10 mouse cellular contexts compared by ENCODE assay signal in the genomic region with DNA sequence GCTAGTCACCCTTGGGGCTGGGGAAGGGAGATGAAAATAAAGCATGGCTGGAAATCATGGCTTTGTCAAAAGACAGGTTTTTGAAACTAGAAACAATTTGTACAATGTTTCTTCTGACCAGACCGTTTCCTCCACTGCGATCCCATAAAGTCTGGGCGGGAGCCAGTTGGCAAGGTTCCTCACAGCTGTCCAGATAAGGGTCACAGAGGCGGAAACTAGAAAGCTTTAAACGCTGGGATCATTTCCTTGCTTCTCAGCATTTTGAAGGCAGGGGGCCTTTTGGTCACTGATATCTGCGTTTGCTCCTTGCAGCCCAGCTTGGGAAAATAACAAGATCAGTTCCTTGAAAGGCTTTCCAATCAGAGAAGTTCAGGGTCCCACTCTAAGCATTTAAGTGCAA.
DNase-seq lines count a peak whose midpoint lies in the region; ATAC-seq lines count a peak whose summit lies in the region.
"Had no signal": no experiment of that assay in that cellular context is flagged by ENCODE, and none has a peak within 500 bp of the region (broad histone marks: within the 10 kb centered on the region; RNA-seq: fewer than 3 reads in every experiment).

No protein-coding gene starts in this region.

- H3K9me3 ChIP-seq in hindbrain, embryonic 10.5 days = no peaks in the 10 kb centered on the region
- no peaks in the 10 kb centered on the region for H3K9me3 ChIP-seq in hindbrain, embryonic 16.5 days (ENCODE audit: control insufficient read depth, low read length)
- H3K9me3 ChIP-seq in forebrain, embryonic 16.5 days (ENCODE audit: control insufficient read depth, low read length) = no peaks in the 10 kb centered on the region
- H3K9me3 ChIP-seq: midbrain, embryonic 12.5 days had no signal

- H3K9ac ChIP-seq in hindbrain, embryonic 16.5 days (ENCODE audit: low read depth, low read length) = no peak overlapping the region
- no peak overlapping the region for H3K9ac ChIP-seq in forebrain, embryonic 16.5 days (replicated peaks; ENCODE audit: low read depth, low read length)
- H3K9ac ChIP-seq: midbrain, embryonic 12.5 days had no signal

- peak; percentile 14 for DNase-seq in hindbrain, embryonic 10.5 days (ENCODE audit: low spot score)
- peak; percentile 94 for DNase-seq in adrenal gland, postnatal 10 days
- DNase-seq in gastrocnemius, postnatal 4 days (ENCODE audit: low spot score in 2 of 2) = peak; percentile 87 to 93
- peak; percentile 86 for DNase-seq in kidney, adult 18-20 months
- DNase-seq in lung, postnatal 14 days = peak; percentile 92
- peak; percentile 79 for DNase-seq in urinary bladder, postnatal 25 days (ENCODE audit: low spot score)

- no peak for ATAC-seq in hindbrain, embryonic 16.5 days
- no peak for ATAC-seq in forebrain, embryonic 16.5 days

- no peak overlapping the region for H3K4me3 ChIP-seq in hindbrain, embryonic 10.5 days
- H3K4me3 ChIP-seq in hindbrain, embryonic 16.5 days (ENCODE audit: low read length) = no peak overlapping the region
- H3K4me3 ChIP-seq in forebrain, embryonic 16.5 days (replicated peaks; ENCODE audit: low read length) = no peak overlapping the region
- H3K4me3 ChIP-seq: midbrain, embryonic 12.5 days had no signal

- no peaks in the 10 kb centered on the region for H3K36me3 ChIP-seq in hindbrain, embryonic 10.5 days
- no peaks in the 10 kb centered on the region for H3K36me3 ChIP-seq in hindbrain, embryonic 16.5 days (ENCODE audit: control insufficient read depth, insufficient read depth, low read length)
- no peaks in the 10 kb centered on the region for H3K36me3 ChIP-seq in forebrain, embryonic 16.5 days (ENCODE audit: control insufficient read depth, insufficient read depth)
- H3K36me3 ChIP-seq: midbrain, embryonic 12.5 days had no signal

- no peak overlapping the region for H3K27ac ChIP-seq in hindbrain, embryonic 10.5 days
- no peak overlapping the region for H3K27ac ChIP-seq in hindbrain, embryonic 16.5 days (ENCODE audit: low read depth, low read length)
- no peak overlapping the region for H3K27ac ChIP-seq in forebrain, embryonic 16.5 days (ENCODE audit: low read length)
- H3K27ac ChIP-seq: midbrain, embryonic 12.5 days had no signal

- 55% methylated on average over 6 of the region's 6 CpGs for whole genome bisulfite sequencing in hindbrain, embryonic 10.5 days
- WGBS in hindbrain, embryonic 16.5 days = 29% methylated on average over 6 of the region's 6 CpGs
- 23% methylated on average over 6 of the region's 6 CpGs for WGBS in forebrain, embryonic 16.5 days

- H3K27me3 ChIP-seq in hindbrain, embryonic 10.5 days (ENCODE audit: insufficient read depth, poor library complexity, severe bottlenecking) = no peaks in the 10 kb centered on the region
- H3K27me3 ChIP-seq in hindbrain, embryonic 16.5 days (replicated peaks; ENCODE audit: control insufficient read depth, insufficient read depth, low read length) = no peaks in the 10 kb centered on the region
- no peaks in the 10 kb centered on the region for H3K27me3 ChIP-seq in forebrain, embryonic 16.5 days (replicated peaks; ENCODE audit: control insufficient read depth, insufficient read depth, low read length)
- H3K27me3 ChIP-seq: CH12.LX; midbrain, embryonic 12.5 days had no signal

- H3K4me2 ChIP-seq in hindbrain, embryonic 16.5 days (ENCODE audit: low read length) = no peak overlapping the region
- H3K4me2 ChIP-seq in forebrain, embryonic 16.5 days (ENCODE audit: low read length) = no peak overlapping the region
- H3K4me2 ChIP-seq: midbrain, embryonic 12.5 days had no signal

- H3K4me1 ChIP-seq in hindbrain, embryonic 10.5 days (replicated peaks) = 0 out of 2 replicates have a peak, but pooled peaks cover 2% of the 10 kb centered on the region
- no peaks in the 10 kb centered on the region; the same call in none of the 2 replicates for H3K4me1 ChIP-seq in hindbrain, embryonic 16.5 days (ENCODE audit: control insufficient read depth, insufficient read depth, low read depth, low read length)
- H3K4me1 ChIP-seq in forebrain, embryonic 16.5 days (replicated peaks; ENCODE audit: control insufficient read depth, insufficient read depth, low read length) = no peaks in the 10 kb centered on the region; the same call in 1 of the 2 replicates
- H3K4me1 ChIP-seq: midbrain, embryonic 12.5 days had no signal

Comparison
In these comparisons a context has a peak if more than half of its experiments do, and no peak if none do; other contexts are left out.
1. DNase-seq: peak in every context shown above with its lines; median percentile 94 in adrenal gland, postnatal 10 days; 92 in lung, postnatal 14 days; 90 in gastrocnemius, postnatal 4 days; 86 in kidney, adult 18-20 months; 79 in urinary bladder, postnatal 25 days; 14 in hindbrain, embryonic 10.5 days.